Mouse (Mus musculus) brown adipose tissue, adult 24 weeks (tissue): ENCODE results near the gene Mpp4. TPM values are rescaled to one million over a fixed set of nuclear protein-coding genes. Genes with fewer than 3 reads are reported as not detected.

ENCODE experiments used
- H3K27ac ChIP-seq: fragments of 200-500 bp; replicated peaks from 2 replicates; pipeline ENCODE4 v1.5.1; 2012; ENCODE audit warnings: low read depth, mild to moderate bottlenecking, low read length
- H3K4me1 ChIP-seq: fragments of 200-500 bp; 2 replicates; pipeline ENCODE4 v1.6.1; 2012; ENCODE audit warnings: low read length, mixed read lengths; ENCODE audit not compliant: control insufficient read depth, insufficient read depth, insufficient read length
- H3K4me3 ChIP-seq: fragments of 200-500 bp; 2 replicates; pipeline ENCODE4 v1.5.1; 2012; ENCODE audit warnings: low read depth, mild to moderate bottlenecking, low read length, moderate library complexity; ENCODE audit not compliant: insufficient read depth
- polyA plus RNA-seq: library from polyadenylated mRNA; stranded (reverse); fragments of >200 nt; gene quantifications from 2 replicates; pipeline ENCODE4 v1.2.4, GENCODE M21; 2012; ENCODE audit not compliant: missing spikeins, insufficient read depth, insufficient read length

The Mpp4 gene
- polyA plus RNA-seq, 1 experiment = not detected

DNA sequence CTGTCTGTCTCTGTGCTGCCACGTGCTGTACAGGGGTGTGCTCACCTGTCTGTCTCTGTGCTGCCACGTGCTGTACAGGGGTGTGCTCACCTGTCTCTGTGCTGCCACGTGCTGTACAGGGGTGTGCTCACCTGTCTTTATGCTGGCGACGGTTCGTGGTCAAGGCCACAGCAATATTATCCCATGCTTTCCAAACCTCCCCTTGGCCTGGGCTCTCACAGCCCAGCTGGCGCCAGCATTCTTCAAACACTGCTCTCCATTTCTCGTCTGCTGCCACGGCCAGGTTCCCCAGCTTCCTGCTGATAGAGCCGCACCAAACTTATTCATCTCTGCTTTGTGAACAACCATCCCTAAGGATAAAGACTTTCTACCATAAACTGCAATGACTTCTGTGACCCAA, 15.2 kb upstream of the Mpp4 start:
- no peaks in the 10 kb centered on the region for H3K4me1 ChIP-seq
- no peak overlapping the region for H3K4me3 ChIP-seq
- no peak overlapping the region for H3K27ac ChIP-seq

DNA sequence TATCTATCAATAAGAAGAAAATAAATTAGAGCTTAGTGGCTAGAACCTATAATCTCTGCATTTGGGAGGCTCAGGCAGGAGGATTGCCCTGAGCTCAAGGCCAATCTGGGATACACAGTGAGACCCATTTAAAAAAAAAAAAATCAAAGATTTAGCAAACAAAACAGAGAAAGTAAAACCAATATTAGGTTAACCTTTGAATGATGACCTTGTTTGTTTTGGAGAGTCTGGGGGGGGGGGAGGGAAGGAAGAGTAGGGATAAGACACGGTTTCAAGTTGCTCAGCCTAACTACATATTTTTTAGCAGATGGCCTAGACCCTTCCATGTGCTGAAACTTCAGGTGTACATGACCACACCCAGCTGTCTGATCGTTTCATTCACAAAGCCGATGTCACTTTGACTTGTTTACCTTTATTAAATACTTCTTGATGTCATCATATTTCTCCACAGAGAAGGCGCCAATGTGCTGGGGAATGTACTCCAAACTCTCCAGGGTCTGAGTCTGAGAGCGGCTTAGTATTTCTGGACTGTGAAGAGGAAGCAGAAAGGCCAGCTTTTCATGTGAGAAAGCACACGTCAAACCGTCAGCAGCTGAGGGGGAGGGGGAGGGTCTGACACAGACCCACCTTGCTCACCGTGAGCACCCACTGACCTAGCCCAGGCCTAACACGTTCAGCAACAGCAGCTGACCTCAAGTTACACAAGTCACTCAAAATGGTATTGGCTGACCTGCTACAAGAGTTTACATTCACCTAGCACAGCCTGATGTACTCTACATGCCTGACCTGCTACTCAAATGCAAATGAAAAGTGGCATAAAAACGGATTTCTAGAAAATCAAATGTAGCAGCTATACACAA, 11.6 kb upstream of the Mpp4 start:
- Histone ChIP-seq H3K27ac (no peak overlapping the region), H3K4me1 (0 out of 2 replicates have a peak, but pooled peaks cover 2% of the 10 kb centered on the region), H3K4me3 (no peak overlapping the region)

DNA sequence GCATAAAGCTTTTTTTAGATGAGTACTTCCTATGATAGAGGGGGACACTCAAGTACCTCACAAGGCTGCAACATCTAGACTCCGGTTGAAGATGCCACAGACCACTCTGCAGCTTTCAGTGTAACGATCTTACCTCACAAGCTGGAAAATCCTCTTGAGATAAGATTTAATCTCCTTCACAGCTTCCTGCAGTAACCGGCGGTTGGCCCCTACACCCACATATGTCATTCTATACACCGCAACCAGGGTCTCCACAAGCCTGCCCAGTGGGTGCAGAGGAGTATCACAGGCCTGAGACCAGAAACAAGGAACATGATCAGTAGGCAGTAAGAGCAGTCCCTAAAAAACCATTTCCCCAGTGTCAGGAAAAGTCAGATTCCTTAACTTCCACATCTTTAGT, 9.8 kb upstream of the Mpp4 start:
- Histone ChIP-seq H3K4me1 (0 out of 2 replicates have a peak, but pooled peaks cover 3% of the 10 kb centered on the region), H3K27ac (no peak overlapping the region)

DNA sequence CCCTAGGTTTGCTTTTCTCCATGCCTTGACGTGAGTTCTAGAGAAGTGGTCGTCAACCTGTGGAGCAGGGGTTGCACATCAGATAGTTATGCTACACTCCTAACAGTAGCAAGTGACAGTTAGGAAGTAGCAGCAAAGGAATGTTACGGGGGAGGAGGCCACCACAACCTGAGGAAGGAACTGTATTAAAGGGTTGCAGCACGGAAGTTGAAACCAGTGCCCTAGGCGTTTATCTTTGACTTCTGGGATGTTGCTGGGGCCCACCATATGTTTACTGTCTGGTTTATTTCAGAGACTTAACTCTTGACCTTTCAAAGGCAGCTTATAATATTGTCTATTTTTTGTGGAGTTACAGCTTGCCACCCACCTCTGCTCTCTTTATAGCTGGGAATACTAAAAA, 8.7 kb upstream of the Mpp4 start:
- H3K27ac ChIP-seq = no peak overlapping the region
- H3K4me1 ChIP-seq = 0 out of 2 replicates have a peak, but pooled peaks cover 3% of the 10 kb centered on the region
- H3K4me3 ChIP-seq = no peak overlapping the region

More for the DNA sequence above, 9.8 kb upstream of the Mpp4 start:
- H3K4me3 ChIP-seq = no peak overlapping the region

DNA sequence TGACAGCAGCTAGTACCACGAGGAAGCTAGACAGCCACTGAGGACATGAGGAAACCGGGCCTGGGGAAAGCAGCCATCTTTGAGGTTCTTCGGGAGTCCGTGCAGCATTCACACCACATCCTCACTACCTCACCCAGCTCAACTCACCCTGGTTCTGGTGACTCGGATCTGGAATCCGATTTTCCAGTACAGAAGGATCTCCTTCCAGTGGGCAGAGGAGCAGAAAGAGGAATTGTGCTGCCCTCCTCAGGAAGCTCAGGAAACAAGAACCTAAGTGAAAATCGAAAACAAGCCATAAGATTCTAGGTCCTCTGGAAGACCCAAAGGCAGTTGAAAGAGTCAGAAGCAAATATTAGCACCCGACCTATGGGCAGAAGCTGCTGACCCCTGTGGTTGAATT, 7.1 kb upstream of the Mpp4 start:
- H3K4me3 ChIP-seq = no peak overlapping the region
- 0 out of 2 replicates have a peak, but pooled peaks cover 3% of the 10 kb centered on the region for H3K4me1 ChIP-seq
- H3K27ac ChIP-seq = no peak overlapping the region

DNA sequence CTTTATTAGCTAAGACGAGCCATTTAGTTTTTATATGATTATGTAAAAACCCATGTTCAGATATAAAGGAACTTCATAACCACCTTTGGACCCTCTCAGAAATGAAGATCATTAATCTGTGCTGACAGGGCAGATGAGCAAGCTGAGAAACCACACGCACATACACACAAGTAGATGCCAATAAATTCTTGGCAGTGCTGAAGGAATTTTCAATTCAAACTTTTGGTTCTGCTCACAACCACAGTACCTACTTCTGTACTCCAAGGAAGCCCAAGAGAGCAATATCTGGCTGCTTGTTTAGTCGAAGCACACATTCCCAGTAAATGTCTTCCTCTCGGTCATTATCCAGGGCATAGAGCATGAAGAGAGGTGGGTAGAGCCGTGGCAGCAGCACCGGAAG, 6.4 kb upstream of the Mpp4 start:
- Histone ChIP-seq H3K27ac (no peak overlapping the region), H3K4me3 (no peak overlapping the region), H3K4me1 (0 out of 2 replicates have a peak, but pooled peaks cover 3% of the 10 kb centered on the region)

DNA sequence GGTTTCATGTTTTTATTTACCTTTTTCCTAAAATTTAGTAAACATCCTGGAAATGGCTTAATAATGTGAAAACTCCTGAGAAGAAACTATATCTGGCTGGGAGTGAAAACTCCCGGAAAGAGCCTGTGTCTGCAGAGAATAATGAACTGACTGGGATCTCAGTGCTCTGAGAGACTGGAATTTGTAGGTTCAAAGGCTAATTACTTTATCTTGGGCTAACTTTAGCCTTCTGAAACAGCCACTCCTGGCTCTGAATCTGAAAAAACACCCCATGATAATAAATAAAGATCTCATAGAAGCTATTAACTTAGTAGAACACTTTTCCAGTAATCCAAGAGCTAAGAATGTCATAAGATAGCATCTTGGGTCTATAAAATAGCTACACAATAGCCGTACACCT, 5.4 kb upstream of the Mpp4 start:
- Histone ChIP-seq H3K4me1 (0 out of 2 replicates have a peak, but pooled peaks cover 3% of the 10 kb centered on the region), H3K27ac (no peak overlapping the region), H3K4me3 (no peak overlapping the region)

DNA sequence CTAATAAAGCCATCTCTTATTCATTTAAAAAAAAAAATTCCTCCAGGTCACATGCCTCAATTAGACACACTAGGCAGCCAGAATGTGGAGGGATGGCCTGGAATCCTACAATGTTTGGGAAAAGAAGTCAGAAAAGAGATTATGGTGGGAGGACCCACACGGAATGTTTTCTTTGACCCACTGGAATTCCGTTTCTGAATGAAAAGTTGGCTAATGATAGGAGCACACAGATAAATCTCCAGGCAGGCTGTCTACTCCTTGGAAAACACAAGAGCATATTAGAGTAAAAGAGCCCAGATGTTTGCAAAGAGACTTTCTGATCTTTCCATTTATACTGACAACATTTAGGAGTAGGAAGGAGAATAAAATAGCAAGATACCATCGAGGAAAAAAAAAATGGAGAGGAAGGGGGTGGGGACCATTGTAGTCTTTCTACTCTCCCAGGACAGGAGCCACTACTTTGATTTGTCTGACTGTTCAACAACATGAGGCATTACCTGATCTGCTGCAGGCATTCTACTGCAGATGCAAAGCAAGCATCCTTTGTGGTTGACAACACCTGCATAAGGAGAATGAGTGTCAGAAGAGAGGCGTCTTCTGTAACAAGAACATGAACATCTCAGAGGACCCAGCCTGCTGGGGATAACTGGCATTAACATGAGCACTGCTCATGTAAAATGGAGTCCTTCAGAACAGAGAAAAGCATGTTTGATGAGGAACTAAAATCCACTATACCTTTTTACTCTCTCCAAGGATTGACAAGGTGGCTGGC, 4.7 kb upstream of the Mpp4 start:
- Histone ChIP-seq H3K27ac (no peak overlapping the region), H3K4me1 (peaks cover 10% of the 10 kb centered on the region), H3K4me3 (no peak overlapping the region)

DNA sequence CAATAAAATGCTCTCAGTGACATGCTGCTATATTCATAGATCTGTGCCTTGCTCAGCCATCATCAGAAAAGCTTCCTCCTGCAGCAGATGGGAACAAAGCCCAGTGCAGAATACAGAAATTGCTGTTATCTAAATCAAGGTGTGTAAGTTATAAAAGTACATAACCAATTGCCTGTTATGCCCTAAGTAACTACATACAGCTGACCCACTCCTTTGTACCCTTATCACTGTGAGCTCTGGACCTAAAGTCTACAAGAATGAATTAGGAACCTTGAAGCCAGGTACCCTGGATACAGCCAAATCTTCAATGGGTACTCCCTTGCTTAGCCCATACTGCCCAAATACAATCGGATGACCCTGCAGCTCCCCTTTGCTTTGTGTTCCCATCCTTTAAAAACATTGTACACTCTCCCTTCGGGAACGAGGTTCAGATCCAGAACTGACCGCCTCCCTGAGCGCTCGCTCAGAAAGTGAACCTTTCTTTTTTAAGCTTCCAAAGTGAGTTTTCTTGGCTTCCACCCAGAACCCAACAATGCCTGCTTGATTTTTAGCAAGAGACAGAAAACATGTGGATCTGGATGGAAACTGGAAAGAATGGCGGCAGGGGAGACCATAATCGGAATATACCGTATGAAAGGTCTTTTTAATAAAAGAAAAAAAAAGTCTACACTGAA, 3.2 kb upstream of the Mpp4 start:
- peaks cover 21% of the 10 kb centered on the region for H3K4me1 ChIP-seq
- H3K27ac ChIP-seq = no peak overlapping the region
- no peak overlapping the region for H3K4me3 ChIP-seq

DNA sequence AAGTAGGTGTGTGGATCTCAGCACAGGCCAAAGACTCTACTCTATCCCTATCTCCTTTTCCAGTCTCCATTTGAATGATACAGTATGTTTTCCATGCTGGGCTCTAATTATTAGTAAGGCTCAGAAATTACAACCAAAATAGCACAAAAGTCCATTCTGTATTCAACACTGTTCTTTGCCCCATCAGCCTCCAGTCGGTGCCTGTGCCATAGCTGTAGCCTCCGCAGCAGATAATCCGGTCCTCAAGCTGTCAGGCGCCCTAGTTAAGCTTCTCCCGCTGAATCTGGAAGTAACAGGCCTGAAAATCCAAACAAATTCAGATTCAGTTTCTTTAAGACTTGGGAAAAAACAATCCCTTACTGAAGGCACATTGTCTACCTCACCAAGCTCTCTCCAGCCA, 729 bp upstream of the Mpp4 start:
- Histone ChIP-seq H3K4me3 (no peak overlapping the region), H3K27ac (no peak overlapping the region), H3K4me1 (peaks cover 31% of the 10 kb centered on the region)

DNA sequence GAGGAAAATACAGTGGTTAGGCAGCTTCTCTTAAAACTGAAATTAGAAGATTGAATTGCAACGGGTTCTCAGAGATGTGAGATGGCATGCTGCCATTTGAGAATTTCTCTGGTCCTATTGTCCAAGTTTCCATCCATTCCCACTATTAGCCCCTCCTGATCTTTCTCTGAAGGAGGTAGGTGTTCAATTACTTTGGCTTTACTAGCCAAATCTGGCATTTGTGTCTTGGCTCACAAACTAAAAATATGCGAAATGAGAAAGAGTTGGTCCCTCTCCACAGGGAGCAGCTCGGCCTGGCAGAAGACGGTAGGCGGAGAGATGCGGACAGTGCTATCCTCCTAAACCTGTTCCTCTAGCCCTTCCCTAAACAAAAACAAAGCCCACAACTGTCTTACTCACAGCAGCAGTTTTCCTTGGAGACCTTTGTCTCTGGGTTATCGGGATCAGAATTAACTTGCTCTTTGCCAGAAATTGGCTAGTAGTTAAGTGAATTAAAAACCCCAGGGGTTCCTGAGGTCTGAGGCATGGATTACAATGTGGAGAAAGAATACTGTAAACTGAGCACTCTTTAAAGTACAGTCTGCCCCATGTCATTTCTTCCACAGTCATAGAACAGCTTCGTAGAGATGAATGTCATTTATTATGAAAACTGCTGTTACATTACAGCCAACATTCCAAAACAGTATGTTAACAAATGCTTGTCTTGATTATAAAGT, 722 bp downstream of the Mpp4 start:
- Histone ChIP-seq H3K4me3 (no peak overlapping the region), H3K27ac (peak overlapping the region; percentile 93), H3K4me1 (peaks cover 42% of the 10 kb centered on the region)

DNA sequence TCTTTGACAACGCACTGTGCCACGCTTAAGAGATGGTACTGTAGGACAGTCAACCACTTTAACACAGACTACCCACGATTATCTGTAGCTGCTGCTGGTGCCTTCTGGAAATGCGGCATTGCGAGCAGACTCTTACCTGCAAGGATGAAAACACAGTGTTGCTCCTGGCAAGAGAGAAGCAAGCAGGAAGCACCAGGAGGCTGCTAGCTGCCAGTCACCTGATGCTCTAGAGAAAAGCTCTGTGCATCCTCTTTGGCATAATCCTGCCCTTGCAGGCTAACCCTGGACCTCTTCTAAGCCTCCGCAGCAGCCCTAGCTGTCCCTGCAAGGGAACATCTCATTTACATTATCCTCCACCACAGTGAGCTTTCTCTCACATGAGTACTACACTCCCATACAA, 1.8 kb downstream of the Mpp4 start:
- peaks cover 47% of the 10 kb centered on the region for H3K4me1 ChIP-seq
- H3K4me3 ChIP-seq = no peak overlapping the region
- H3K27ac ChIP-seq = peak overlapping the region; percentile 93

DNA sequence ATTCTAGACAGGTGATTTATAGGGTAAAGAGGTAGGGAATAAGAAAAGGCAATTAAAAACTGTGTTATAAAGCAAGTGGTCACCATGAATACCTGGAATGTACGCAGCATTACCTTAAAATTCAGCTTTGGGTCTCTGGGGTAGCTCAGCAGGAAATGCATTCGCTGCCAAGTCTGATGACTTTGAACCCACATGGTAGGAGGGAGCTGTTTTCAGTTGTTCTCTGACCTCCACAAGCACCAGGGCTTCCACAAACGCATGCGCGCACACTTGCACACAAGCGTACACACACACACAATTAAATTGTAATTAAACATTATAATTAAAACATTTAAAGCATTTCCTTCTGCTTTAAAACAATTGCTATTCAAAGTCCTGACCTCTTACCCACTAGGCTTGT, 2.3 kb downstream of the Mpp4 start:
- Histone ChIP-seq H3K4me3 (no peak overlapping the region), H3K27ac (peak overlapping the region; percentile 90; the same call in 1 of the 2 replicates), H3K4me1 (peaks cover 47% of the 10 kb centered on the region)

DNA sequence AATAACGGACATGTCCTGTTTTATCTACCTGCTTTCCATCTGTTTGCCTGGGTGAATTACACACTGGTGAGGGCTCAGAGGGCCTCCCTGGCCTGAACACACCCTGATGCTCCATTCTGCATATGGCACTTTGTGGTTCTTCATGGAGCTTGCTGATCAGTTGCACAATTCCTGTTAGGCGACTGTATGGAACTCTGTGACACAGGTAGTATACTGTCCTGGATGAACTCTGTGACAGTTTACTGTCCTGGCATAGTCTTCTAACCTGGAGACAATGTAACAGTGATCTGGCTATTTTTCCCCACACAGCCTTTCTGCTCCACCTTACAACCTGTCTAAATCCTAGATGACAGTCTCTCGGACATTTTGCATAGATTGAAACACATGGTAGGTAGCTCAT, 4.1 kb downstream of the Mpp4 start:
- Histone ChIP-seq H3K4me1 (peaks cover 47% of the 10 kb centered on the region), H3K27ac (no peak overlapping the region), H3K4me3 (no peak overlapping the region)

DNA sequence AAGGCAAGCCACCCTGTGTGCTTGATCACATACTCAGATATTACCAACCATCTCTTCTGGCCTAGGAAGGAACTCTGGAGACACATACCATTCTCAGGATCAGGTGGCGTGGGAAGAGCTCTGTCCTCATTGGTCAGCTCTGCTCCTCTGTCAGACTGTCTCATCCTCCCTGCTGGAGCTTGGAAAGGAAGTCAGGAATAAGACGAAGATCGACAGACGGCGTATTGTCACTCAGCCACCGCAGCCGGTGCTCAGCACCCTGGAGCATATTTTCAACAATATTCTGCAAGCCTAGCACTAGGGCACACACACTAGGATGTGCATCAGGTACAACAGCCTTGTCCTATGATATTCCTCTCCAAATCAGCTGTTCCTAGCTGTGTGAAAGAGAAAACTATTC, 4.7 kb downstream of the Mpp4 start:
- Histone ChIP-seq H3K27ac (peak overlapping the region; percentile 46), H3K4me1 (peaks cover 46% of the 10 kb centered on the region), H3K4me3 (no peak overlapping the region)
